Mouse (Mus musculus): ENCODE data around the gene Slc9a3r1. TPM values are rescaled to one million over a fixed set of nuclear protein-coding genes. Genes with fewer than 3 reads are reported as not detected.

Slc9a3r1 gene
- total RNA-seq (2018; cell fraction: chromatin; rRNA removed): 100 to 1,000 TPM in 8 of 26 experiments, 10 to 100 TPM in 18; 30.3 to 205 (median 67.7) TPM
- 100 to 1,000 TPM; 153 to 311 (median 221) TPM for total RNA-seq (2018; cell fraction: cytosol; rRNA removed)
- 100 to 1,000 TPM in 15 of 26 experiments, 10 to 100 TPM in 11; 74.2 to 183 (median 104) TPM for total RNA-seq (2018; cell fraction: nucleus; rRNA removed)
- polyA plus RNA-seq (2018): 158 to 302 TPM (median 169 TPM) in 3 replicates

- Histone ChIP-seq H3K36me3 (ENCODE audit: inconsistent target) (peaks cover 4% of the 10 kb centered on the region; the same call in 1 of the 2 replicates), H3K27ac (peak within 1 kb of the TSS; percentile 86), H3K4me3 (ENCODE audit: inconsistent target) (peak within 1 kb of the TSS; percentile 87), H3K79me2 (ENCODE audit: inconsistent target) (peaks cover 48% of the 10 kb centered on the region)
- whole genome bisulfite sequencing (ENCODE audit: missing documents): under 1% methylated on average over 47 of the region's 47 CpGs
These were observed at the start of gene Slc9a3r1 for GRCm38 (mm10) chr11:115162832-115163480. TSS of gene Slc9a3r1 (plus strand) at chr11:115163341.

- Histone ChIP-seq H3K4me3 (ENCODE audit: inconsistent target) (no peak overlapping the region), H3K27ac (peak overlapping the region; percentile 69), H3K36me3 (ENCODE audit: inconsistent target) (peaks cover 77% of the 10 kb centered on the region), H3K79me2 (ENCODE audit: inconsistent target) (peaks cover 35% of the 10 kb centered on the region; the same call in 1 of the 2 replicates)
- 34% methylated on average over 9 of the region's 9 CpGs for WGBS (ENCODE audit: missing documents)
These were observed 43.7 kb upstream of the Slc9a3r1 start for GRCm38 (mm10) chr11:115119409-115119808.

- Histone ChIP-seq H3K4me3 (ENCODE audit: inconsistent target) (no peak overlapping the region), H3K27ac (no peak overlapping the region), H3K36me3 (ENCODE audit: inconsistent target) (peaks cover 54% of the 10 kb centered on the region), H3K79me2 (ENCODE audit: inconsistent target) (peaks cover 99% of the 10 kb centered on the region)
- 61% methylated on average over 4 of the region's 4 CpGs for WGBS (ENCODE audit: missing documents)
These were observed 34.7 kb upstream of the Slc9a3r1 start for GRCm38 (mm10) chr11:115128483-115128882.

- peaks cover 92% of the 10 kb centered on the region for H3K79me2 ChIP-seq (ENCODE audit: inconsistent target)
These were observed 33.5 kb upstream of the Slc9a3r1 start for GRCm38 (mm10) chr11:115129508-115130126.

GRCm38 (mm10) chr11:115131768-115132381 is 31.3 kb upstream of the Slc9a3r1 start:
- Histone ChIP-seq H3K4me3 (ENCODE audit: inconsistent target) (peak overlapping the region; percentile 60), H3K27ac (peak overlapping the region; percentile 91), H3K79me2 (ENCODE audit: inconsistent target) (peaks cover 69% of the 10 kb centered on the region), H3K36me3 (ENCODE audit: inconsistent target) (peaks cover 20% of the 10 kb centered on the region)
- 76% methylated on average over 8 of the region's 8 CpGs for WGBS (ENCODE audit: missing documents)

More at GRCm38 (mm10) chr11:115129508-115130126, 33.5 kb upstream of the Slc9a3r1 start:
- WGBS (ENCODE audit: missing documents): 94% methylated on average over 12 of the region's 13 CpGs
- Histone ChIP-seq H3K36me3 (ENCODE audit: inconsistent target) (peaks cover 43% of the 10 kb centered on the region), H3K27ac (no peak overlapping the region), H3K4me3 (ENCODE audit: inconsistent target) (no peak overlapping the region)

- H3K4me3 ChIP-seq (ENCODE audit: inconsistent target): peak within 1 kb of the TSS; percentile 60
- peaks cover 50% of the 10 kb centered on the region for H3K79me2 ChIP-seq (ENCODE audit: inconsistent target)
- peaks cover under 1% of the 10 kb centered on the region; the same call in 1 of the 2 replicates for H3K36me3 ChIP-seq (ENCODE audit: inconsistent target)
- H3K27ac ChIP-seq: peak within 1 kb of the TSS; percentile 91
- 5% methylated on average over 8 of the region's 8 CpGs for WGBS (ENCODE audit: missing documents)
These were observed 29.3 kb upstream of the Slc9a3r1 start, which contains the start of gene Cd300lf for GRCm38 (mm10) chr11:115133800-115134199. TSS of gene Cd300lf (minus strand) at chr11:115133992.

- Histone ChIP-seq H3K36me3 (ENCODE audit: inconsistent target) (no peaks in the 10 kb centered on the region), H3K79me2 (ENCODE audit: inconsistent target) (peaks cover under 1% of the 10 kb centered on the region; the same call in 1 of the 2 replicates), H3K4me3 (ENCODE audit: inconsistent target) (no peak overlapping the region), H3K27ac (peak overlapping the region; percentile 98)
- 39% methylated on average over 5 of the region's 5 CpGs for WGBS (ENCODE audit: missing documents)
These were observed 24.4 kb upstream of the Slc9a3r1 start for GRCm38 (mm10) chr11:115138597-115139262.

- 0% methylated on average over 2 of the region's 2 CpGs for WGBS (ENCODE audit: missing documents)
- Histone ChIP-seq H3K79me2 (ENCODE audit: inconsistent target) (no peaks in the 10 kb centered on the region), H3K4me3 (ENCODE audit: inconsistent target) (no peak overlapping the region), H3K36me3 (ENCODE audit: inconsistent target) (no peaks in the 10 kb centered on the region), H3K27ac (peak overlapping the region; percentile 98)
These were observed 21.2 kb upstream of the Slc9a3r1 start for GRCm38 (mm10) chr11:115141970-115142369.

GRCm38 (mm10) chr11:115147813-115148212 is 15.3 kb upstream of the Slc9a3r1 start:
- Histone ChIP-seq H3K4me3 (ENCODE audit: inconsistent target) (no peak overlapping the region), H3K36me3 (ENCODE audit: inconsistent target) (no peaks in the 10 kb centered on the region)
- 91% methylated on average over 4 of the region's 4 CpGs for WGBS (ENCODE audit: missing documents)

GRCm38 (mm10) chr11:115150741-115151254 is 12.3 kb upstream of the Slc9a3r1 start:
- Histone ChIP-seq H3K27ac (no peak overlapping the region), H3K4me3 (ENCODE audit: inconsistent target) (no peak overlapping the region), H3K36me3 (ENCODE audit: inconsistent target) (no peaks in the 10 kb centered on the region), H3K79me2 (ENCODE audit: inconsistent target) (no peaks in the 10 kb centered on the region)
- WGBS (ENCODE audit: missing documents): 54% methylated on average over 6 of the region's 6 CpGs

More at GRCm38 (mm10) chr11:115147813-115148212, 15.3 kb upstream of the Slc9a3r1 start:
- no peak overlapping the region for H3K27ac ChIP-seq
- H3K79me2 ChIP-seq (ENCODE audit: inconsistent target): no peaks in the 10 kb centered on the region

GRCm38 (mm10) chr11:115151755-115152429 is 11.2 kb upstream of the Slc9a3r1 start:
- Histone ChIP-seq H3K36me3 (ENCODE audit: inconsistent target) (no peaks in the 10 kb centered on the region), H3K4me3 (ENCODE audit: inconsistent target) (no peak overlapping the region), H3K27ac (no peak overlapping the region), H3K79me2 (ENCODE audit: inconsistent target) (no peaks in the 10 kb centered on the region)
- 77% methylated on average over 15 of the region's 15 CpGs for WGBS (ENCODE audit: missing documents)

GRCm38 (mm10) chr11:115153088-115153487 is 10.1 kb upstream of the Slc9a3r1 start:
- no peak overlapping the region for H3K4me3 ChIP-seq (ENCODE audit: inconsistent target)
- H3K36me3 ChIP-seq (ENCODE audit: inconsistent target): no peaks in the 10 kb centered on the region
- H3K79me2 ChIP-seq (ENCODE audit: inconsistent target): no peaks in the 10 kb centered on the region
- H3K27ac ChIP-seq: no peak overlapping the region
- 84% methylated on average over 9 of the region's 9 CpGs for WGBS (ENCODE audit: missing documents)

- WGBS (ENCODE audit: missing documents): 2% methylated on average over 28 of the region's 35 CpGs
- H3K27ac ChIP-seq: no peak overlapping the region
- H3K4me3 ChIP-seq (ENCODE audit: inconsistent target): peak overlapping the region; percentile 23
- no peaks in the 10 kb centered on the region for H3K36me3 ChIP-seq (ENCODE audit: inconsistent target)
- no peaks in the 10 kb centered on the region for H3K79me2 ChIP-seq (ENCODE audit: inconsistent target)
These were observed 9.3 kb upstream of the Slc9a3r1 start for GRCm38 (mm10) chr11:115153699-115154292.
